Mouse (Mus musculus) CH12.LX (cell line): ENCODE data around the gene Fcmr.

Experiments used
- POLR2A ChIP-seq: IDR thresholded peaks from 2 replicates; pipeline ENCODE4 v1.6.1; 2011; ENCODE audit warnings: low read depth, mild to moderate bottlenecking, improper control_type of control experiment, low read length
- SMC3 ChIP-seq: IDR thresholded peaks from 2 replicates; pipeline ENCODE4 v1.6.1; 2011; ENCODE audit warnings: low read depth, low read length, improper control_type of control experiment
- UBTF ChIP-seq: IDR thresholded peaks from 2 replicates; pipeline ENCODE4 v1.6.1; 2012; ENCODE audit warnings: low read depth, mild to moderate bottlenecking, inconsistent platforms, low read length, improper control_type of control experiment, moderate library complexity
- ZC3H11A ChIP-seq: IDR thresholded peaks from 2 replicates; pipeline ENCODE4 v1.6.1; 2012; ENCODE audit warnings: low read depth, mild to moderate bottlenecking, inconsistent platforms, low read length, improper control_type of control experiment

- no peak for TF ChIP-seq SMC3
- TF ChIP-seq UBTF = no peak
- TF ChIP-seq ZC3H11A = no peak
- no peak for TF ChIP-seq POLR2A
Observed at GRCm38 (mm10) chr1:130918323-130918980, 53.0 kb downstream of the Fcmr start.
